Mouse (Mus musculus): Measurements from ENCODE around the gene Stam2.
A peak's percentile ranks its signal among the peaks of the same experiment; 100 is the strongest.

Stam2 gene

GRCm38 (mm10) chr2:52730891-52731290, 11.2 kb downstream of the Stam2 start:
- DNase-seq (ENCODE audit: low spot score), result no peak

- DNase-seq (ENCODE audit: low spot score), result no peak
These were observed 21.7 kb downstream of the Stam2 start for GRCm38 (mm10) chr2:52720231-52721025.

- DNase-seq (ENCODE audit: low spot score), result no peak
These were observed 25.0 kb downstream of the Stam2 start for GRCm38 (mm10) chr2:52717076-52717475.

GRCm38 (mm10) chr2:52715538-52715937, 26.5 kb downstream of the Stam2 start:
- no peak for DNase-seq (ENCODE audit: low spot score)

GRCm38 (mm10) chr2:52714111-52714510, 28.0 kb downstream of the Stam2 start:
- DNase-seq (ENCODE audit: low spot score), result no peak

- no peak for DNase-seq (ENCODE audit: low spot score)
These were observed 31.3 kb downstream of the Stam2 start for GRCm38 (mm10) chr2:52710804-52711203.

- DNase-seq (ENCODE audit: low spot score), result no peak
These were observed 32.7 kb downstream of the Stam2 start for GRCm38 (mm10) chr2:52709417-52709816.

- no peak for DNase-seq (ENCODE audit: low spot score)
These were observed 40.6 kb downstream of the Stam2 start for GRCm38 (mm10) chr2:52701368-52702036.

- DNase-seq (ENCODE audit: low spot score), result no peak
These were observed 41.7 kb downstream of the Stam2 start for GRCm38 (mm10) chr2:52700352-52700751.

GRCm38 (mm10) chr2:52694604-52695003, 47.5 kb downstream of the Stam2 start:
- no peak for DNase-seq (ENCODE audit: low spot score)

GRCm38 (mm10) chr2:52691745-52692144, 50.3 kb downstream of the Stam2 start:
- no peak for DNase-seq (ENCODE audit: low spot score)

- no peak for DNase-seq (ENCODE audit: low spot score)
These were observed 55.5 kb downstream of the Stam2 start for GRCm38 (mm10) chr2:52686601-52687000.

GRCm38 (mm10) chr2:52677589-52677988, 64.5 kb downstream of the Stam2 start:
- peak; percentile 13 for DNase-seq (ENCODE audit: low spot score)

GRCm38 (mm10) chr2:52676913-52677303, 65.2 kb downstream of the Stam2 start:
- no peak for DNase-seq (ENCODE audit: low spot score)

- peak; percentile 43 for DNase-seq (ENCODE audit: low spot score)
These were observed 65.8 kb downstream of the Stam2 start, which contains the start of gene Cacnb4 for GRCm38 (mm10) chr2:52676023-52676912. Cacnb4 (minus strand) TSS chr2:52676831.

- no peak for DNase-seq (ENCODE audit: low spot score)
These were observed 66.6 kb downstream of the Stam2 start for GRCm38 (mm10) chr2:52675278-52675987.

GRCm38 (mm10) chr2:52674886-52675277, 67.2 kb downstream of the Stam2 start:
- peak; percentile 15 for DNase-seq (ENCODE audit: low spot score)

GRCm38 (mm10) chr2:52673172-52673571, 68.9 kb downstream of the Stam2 start:
- DNase-seq (ENCODE audit: low spot score), result no peak

- no peak for DNase-seq (ENCODE audit: low spot score)
These were observed 71.3 kb downstream of the Stam2 start for GRCm38 (mm10) chr2:52670733-52671132.

- no peak for DNase-seq (ENCODE audit: low spot score)
These were observed 73.6 kb downstream of the Stam2 start for GRCm38 (mm10) chr2:52668480-52668879.

GRCm38 (mm10) chr2:52656722-52657121, 85.4 kb downstream of the Stam2 start:
- DNase-seq (ENCODE audit: low spot score), result no peak

GRCm38 (mm10) chr2:52654541-52654940, 87.5 kb downstream of the Stam2 start:
- no peak for DNase-seq (ENCODE audit: low spot score)

Measured in testis, postnatal 14 days (tissue).